Mouse (Mus musculus): ENCODE results near the gene Spata2. TPM values are rescaled to one million over a fixed set of nuclear protein-coding genes. Genes with fewer than 3 reads are reported as not detected.

The Spata2 gene
- 8.1 TPM for polyA plus RNA-seq (2014; fragmentation: Illumina TruSeq; extraction: RNeasy Lipid Tissue Mini Kit (QIAGEN cat#74804); ENCODE audit: insufficient read depth, low read depth, low replicate concordance)

DNA sequence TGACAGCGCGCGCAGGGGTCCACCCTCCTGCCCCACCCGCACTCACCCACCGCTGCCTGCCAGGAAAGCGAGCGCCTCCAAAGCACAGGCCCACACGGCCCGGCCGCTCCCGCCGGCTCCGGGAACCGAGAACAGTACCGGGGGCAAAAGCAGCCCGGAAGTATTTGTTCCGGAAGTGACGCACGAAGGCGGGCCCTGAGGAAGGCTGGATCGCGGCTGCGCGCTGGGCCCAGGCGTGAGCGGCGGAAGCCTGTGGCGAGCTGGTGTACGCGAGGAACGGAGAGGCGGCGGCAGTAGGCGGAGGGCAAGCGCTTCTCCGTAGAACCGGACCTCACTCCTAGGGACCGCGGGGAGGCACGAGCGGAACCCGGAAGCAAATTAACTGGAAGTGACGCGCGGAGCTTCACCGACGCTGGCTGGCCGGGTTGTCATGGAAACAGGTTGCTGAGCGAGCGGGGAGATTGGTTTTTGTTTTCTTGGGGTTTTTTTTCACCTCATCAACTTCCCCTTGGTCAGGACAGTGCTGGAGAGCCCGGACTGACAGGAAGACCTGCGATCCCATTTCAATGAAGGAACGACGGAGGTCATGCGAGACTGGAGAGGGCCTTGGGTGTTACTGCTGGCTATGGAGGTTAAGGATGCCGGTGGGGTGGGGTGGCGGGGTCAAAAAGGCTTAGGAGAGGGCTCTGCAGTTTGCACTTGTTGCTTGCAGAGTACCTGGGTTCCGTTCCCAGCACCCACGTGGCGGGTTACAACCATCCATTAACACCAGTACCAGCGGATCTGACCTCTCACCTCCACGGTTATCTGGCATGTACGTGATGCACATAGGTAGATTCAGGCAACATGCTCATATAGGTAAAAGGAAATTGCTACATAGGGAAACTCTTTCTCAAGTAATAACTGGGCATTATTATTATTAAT lies at the start of gene Spata2:
Gene Spata2, minus strand, starts transcription at position 175 of the 924 bp plus-strand sequence.

DNA sequence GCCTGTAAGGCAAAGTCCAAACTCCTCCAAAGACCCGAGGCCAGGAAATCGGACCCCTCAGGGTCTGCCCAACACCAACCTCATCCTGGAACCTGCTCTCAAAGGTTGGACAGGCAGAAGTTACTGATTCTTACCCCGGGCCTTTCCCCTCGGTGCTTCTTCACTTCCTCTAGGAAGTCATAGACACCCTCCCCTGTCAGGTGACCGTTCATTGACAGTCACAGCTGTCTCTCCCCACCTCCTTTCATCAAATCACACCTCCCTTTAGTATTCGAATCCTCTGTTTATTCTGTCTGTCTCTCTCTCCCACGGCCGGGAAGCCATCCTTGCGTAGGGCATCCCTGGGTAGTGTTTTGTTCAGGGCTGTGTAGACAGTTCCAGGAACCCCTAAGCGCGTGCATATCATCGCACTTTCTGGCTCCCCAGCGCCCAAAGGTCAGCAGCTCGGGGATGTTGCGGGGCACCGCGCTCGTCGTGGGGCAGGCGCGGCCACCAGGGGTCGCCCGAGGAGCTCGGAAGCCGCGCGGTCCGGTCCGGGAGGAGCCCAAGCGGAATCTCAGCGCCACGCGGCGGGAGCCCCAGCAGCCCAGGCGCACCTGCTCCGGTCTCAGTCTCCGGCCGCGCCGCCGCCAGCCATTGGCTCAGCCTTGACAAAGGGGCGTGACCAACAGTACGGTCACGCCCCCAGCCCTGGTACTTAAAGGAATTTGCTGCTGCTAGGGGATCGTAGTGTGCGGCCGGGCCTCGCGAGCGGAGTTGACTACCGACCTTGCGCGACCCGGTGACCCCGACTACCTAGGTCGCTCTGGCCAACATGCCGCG lies 45.0 kb upstream of the Spata2 start, which contains the start of gene Snai1:
Gene Snai1, plus strand, starts transcription at position 720 of the 822 bp plus-strand sequence.

DNA sequence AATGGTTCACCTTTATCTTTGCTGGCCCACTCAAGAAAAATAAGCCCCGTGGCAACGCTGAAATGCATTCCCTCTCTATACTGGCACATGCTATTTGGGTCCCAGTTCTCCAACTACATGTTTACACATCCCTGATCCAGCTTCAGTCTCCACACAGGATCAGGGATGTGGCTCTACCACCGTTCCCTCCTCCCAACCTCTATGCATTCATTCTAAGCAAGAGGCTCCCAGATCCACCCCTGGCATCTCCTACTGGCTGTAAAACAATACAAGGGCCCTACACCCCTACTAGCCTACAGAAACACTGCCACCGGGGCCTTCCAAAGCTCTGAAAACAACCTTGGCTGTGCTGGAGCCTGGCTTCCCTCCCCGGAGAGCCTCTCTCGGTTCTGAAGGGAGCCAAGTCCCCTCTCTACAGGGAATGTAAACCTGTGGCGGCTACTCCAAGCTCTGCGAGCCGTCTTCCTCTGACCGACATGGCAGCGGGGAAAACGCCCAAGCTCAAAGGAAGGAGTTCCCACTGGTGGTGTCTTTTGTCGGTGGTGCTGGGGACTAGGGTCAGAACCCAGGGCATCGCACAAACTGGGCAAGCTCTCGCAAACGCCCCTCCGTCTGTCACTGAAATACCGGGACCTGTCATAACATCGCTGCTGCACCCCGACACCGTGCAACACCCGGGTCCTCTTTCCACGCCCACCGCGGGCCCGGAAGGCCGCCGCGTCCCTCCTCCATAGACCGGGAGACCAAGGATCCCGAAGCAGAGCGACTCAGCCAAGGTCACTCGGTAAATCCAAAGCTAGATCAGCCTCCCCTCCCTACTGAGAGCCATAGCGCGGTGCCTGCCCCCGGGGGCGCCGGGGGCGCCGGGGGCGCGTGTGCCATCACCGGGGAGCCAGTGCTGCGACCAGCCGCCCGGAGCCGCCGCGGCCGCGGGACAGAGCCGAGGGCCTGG lies 654 bp downstream of the Spata2 start, which contains the start of gene Rnf114:
Gene Rnf114, plus strand, starts transcription at position 889 of the 952 bp plus-strand sequence.

Other genes starting within 250 kb of the Spata2 start
- 9.6 TPM for gene B4galt5, start 143.7 kb downstream of the Spata2 start, polyA plus RNA-seq (2014; fragmentation: Illumina TruSeq; extraction: RNeasy Lipid Tissue Mini Kit (QIAGEN cat#74804); ENCODE audit: insufficient read depth, low read depth, low replicate concordance)
- 9.5 TPM for gene Slc9a8, start 71.2 kb downstream of the Spata2 start, polyA plus RNA-seq (2014; fragmentation: Illumina TruSeq; extraction: RNeasy Lipid Tissue Mini Kit (QIAGEN cat#74804); ENCODE audit: insufficient read depth, low read depth, low replicate concordance)
- gene Rnf114, start 242 bp downstream of the Spata2 start, polyA plus RNA-seq (2014; fragmentation: Illumina TruSeq; extraction: RNeasy Lipid Tissue Mini Kit (QIAGEN cat#74804); ENCODE audit: insufficient read depth, low read depth, low replicate concordance) = 73.4 TPM
- gene Snai1, start 45.3 kb upstream of the Spata2 start, polyA plus RNA-seq (2014; fragmentation: Illumina TruSeq; extraction: RNeasy Lipid Tissue Mini Kit (QIAGEN cat#74804); ENCODE audit: insufficient read depth, low read depth, low replicate concordance) = 11.2 TPM
- 99.7 TPM for gene Ube2v1, start 139.2 kb upstream of the Spata2 start, polyA plus RNA-seq (2014; fragmentation: Illumina TruSeq; extraction: RNeasy Lipid Tissue Mini Kit (QIAGEN cat#74804); ENCODE audit: insufficient read depth, low read depth, low replicate concordance)
- gene Gm20431, start 168.6 kb upstream of the Spata2 start, polyA plus RNA-seq (2014; fragmentation: Illumina TruSeq; extraction: RNeasy Lipid Tissue Mini Kit (QIAGEN cat#74804); ENCODE audit: insufficient read depth, low read depth, low replicate concordance) = not detected
- gene Cebpb, start 196.0 kb upstream of the Spata2 start, polyA plus RNA-seq (2014; fragmentation: Illumina TruSeq; extraction: RNeasy Lipid Tissue Mini Kit (QIAGEN cat#74804); ENCODE audit: insufficient read depth, low read depth, low replicate concordance) = 51.4 TPM
- 34.3 TPM for gene Tmem189, start 196.9 kb upstream of the Spata2 start, polyA plus RNA-seq (2014; fragmentation: Illumina TruSeq; extraction: RNeasy Lipid Tissue Mini Kit (QIAGEN cat#74804); ENCODE audit: insufficient read depth, low read depth, low replicate concordance)